Mouse (Mus musculus) midbrain, embryonic 15.5 days (tissue): ENCODE measurements around the gene Msi2. TPM values are rescaled to one million over a fixed set of nuclear protein-coding genes. Genes with fewer than 3 reads are reported as not detected.

Source experiments
- ATAC-seq: fragments of 200-750 bp; cut with Nextera tagmentation; replicated peaks from 2 replicates; pipeline ENCODE4 v1.8.0; 2017; ENCODE audit warnings: moderate TSS enrichment
- H3K27ac ChIP-seq: fragments of 300-500 bp; sonication (generic); 2 replicates; pipeline ENCODE4 v1.5.1; 2015; ENCODE audit warnings: mild to moderate bottlenecking, inconsistent platforms
- H3K27me3 ChIP-seq: fragments of 300-500 bp; sonication (generic); replicated peaks from 2 replicates; pipeline ENCODE4 v1.6.1; 2015; ENCODE audit warnings: inconsistent platforms
- H3K36me3 ChIP-seq: fragments of 300-500 bp; sonication (generic); replicated peaks from 2 replicates; pipeline ENCODE4 v1.6.1; 2015; ENCODE audit warnings: inconsistent platforms
- H3K4me1 ChIP-seq: fragments of 300-500 bp; sonication (generic); 2 replicates; pipeline ENCODE4 v1.6.1; 2015; ENCODE audit warnings: inconsistent platforms
- H3K4me2 ChIP-seq: fragments of 300-500 bp; sonication (generic); 2 replicates; pipeline ENCODE4 v1.6.1; 2015; ENCODE audit warnings: inconsistent platforms, mild to moderate bottlenecking, moderate library complexity
- H3K4me3 ChIP-seq: fragments of 300-500 bp; sonication (generic); 2 replicates; pipeline ENCODE4 v1.5.1; 2015; ENCODE audit warnings: mild to moderate bottlenecking, inconsistent platforms
- H3K9ac ChIP-seq: fragments of 300-500 bp; sonication (generic); 2 replicates; pipeline ENCODE4 v1.6.1; 2015; ENCODE audit warnings: mild to moderate bottlenecking, inconsistent platforms
- H3K9me3 ChIP-seq: fragments of 300-500 bp; sonication (generic); 2 replicates; pipeline ENCODE4 v1.6.1; 2016; ENCODE audit warnings: inconsistent platforms
- WGBS: fragments of 180-500 bp; shearing (Covaris S2); methylation state at CpG from one replicate; pipeline ENCODE4 v1.1.7; 2015; ENCODE audit warnings: mixed read lengths; 5-methylcytosine and 5-hydroxymethylcytosine counted together
- polyA plus RNA-seq: library from polyadenylated mRNA; unstranded; fragments of >200 nt; fragmentation: Nextera tagmentation; extraction: Ambion mirVana; gene quantifications from 2 replicates; pipeline ENCODE4 v1.2.1, GENCODE M21; 2015

Msi2 gene
- polyA plus RNA-seq, 1 experiment from 2014 or later = 33.6 TPM

DNA sequence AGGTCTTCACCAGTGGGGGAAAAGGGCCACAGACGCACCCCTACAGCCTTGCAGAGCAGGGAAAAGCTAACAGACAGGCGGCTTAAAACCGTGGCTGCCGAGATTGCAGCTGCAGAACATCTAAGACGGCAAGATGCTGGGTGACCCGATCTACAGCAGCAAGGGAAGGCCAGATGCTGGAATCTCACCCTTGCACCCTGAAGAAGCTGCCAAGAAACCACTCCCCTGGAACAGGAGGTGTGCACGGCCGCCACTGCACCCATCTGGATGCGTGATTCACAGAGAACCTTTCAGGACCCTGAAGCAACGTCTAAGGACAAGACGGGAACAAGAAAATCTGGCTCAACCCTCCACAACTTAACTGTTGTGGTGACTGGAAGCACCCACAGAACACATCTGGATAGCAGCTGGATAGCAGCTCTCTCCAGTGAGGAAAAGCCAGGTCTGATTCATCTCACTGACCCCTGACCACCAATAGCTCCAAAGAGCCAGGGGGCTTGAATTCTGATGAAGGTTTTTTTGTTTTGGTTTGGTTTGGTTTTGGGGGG is 11.0 kb downstream of the Msi2 start:
- Histone ChIP-seq H3K36me3 (peaks cover 13% of the 10 kb centered on the region; the same call in 1 of the 2 replicates), H3K4me1 (peaks cover 60% of the 10 kb centered on the region), H3K4me3 (no peak overlapping the region), H3K27me3 (no peaks in the 10 kb centered on the region), H3K9me3 (no peaks in the 10 kb centered on the region), H3K9ac (no peak overlapping the region), H3K27ac (no peak overlapping the region), H3K4me2 (no peak overlapping the region)
- 65% methylated on average over 11 of the region's 11 CpGs for WGBS
- no peak for ATAC-seq

DNA sequence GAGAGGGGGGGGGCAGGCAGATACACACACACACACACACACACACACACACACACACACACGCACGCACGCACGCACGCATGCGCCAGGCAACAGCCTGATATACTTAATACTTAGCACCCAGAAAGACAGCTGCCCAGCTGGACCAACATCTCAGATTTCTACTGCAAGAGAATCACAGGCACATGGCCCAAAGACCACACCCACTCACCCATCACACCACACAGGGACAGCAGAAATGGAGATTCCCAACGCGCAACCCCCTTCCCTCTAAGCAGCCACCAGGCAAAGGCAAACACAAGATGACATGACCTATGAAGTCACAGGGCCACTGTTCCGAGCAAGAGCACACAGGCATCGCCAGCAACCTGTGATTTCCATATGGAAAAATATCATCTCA is 13.6 kb downstream of the Msi2 start:
- H3K27ac ChIP-seq = no peak overlapping the region
- H3K9ac ChIP-seq = no peak overlapping the region
- no peak overlapping the region for H3K4me3 ChIP-seq
- H3K4me2 ChIP-seq = no peak overlapping the region
- WGBS = 82% methylated on average over 10 of the region's 10 CpGs
- no peak for ATAC-seq
- no peaks in the 10 kb centered on the region for H3K36me3 ChIP-seq
- no peaks in the 10 kb centered on the region for H3K9me3 ChIP-seq
- peaks cover 67% of the 10 kb centered on the region for H3K4me1 ChIP-seq
- H3K27me3 ChIP-seq = no peaks in the 10 kb centered on the region

DNA sequence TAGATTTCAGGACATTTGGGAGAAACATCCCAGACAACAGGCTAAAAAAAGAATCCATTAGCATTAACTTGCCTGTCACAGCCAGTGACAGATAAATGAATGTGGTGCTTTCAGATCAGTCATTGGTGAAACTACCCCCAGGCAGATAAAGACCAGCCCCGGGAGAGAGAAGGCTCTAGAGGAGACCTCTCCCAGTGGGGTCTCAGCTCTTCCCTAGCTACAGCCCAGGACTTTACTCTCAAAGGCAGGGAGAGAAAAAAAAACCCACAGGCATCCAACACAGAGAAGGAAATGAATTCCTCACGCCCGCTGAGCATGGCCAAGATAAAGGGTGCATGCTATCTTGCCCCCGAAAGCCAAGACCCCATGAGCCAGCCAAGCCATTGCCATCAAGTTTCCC is 15.1 kb downstream of the Msi2 start:
- Histone ChIP-seq H3K27ac (peak overlapping the region; percentile 35), H3K27me3 (no peaks in the 10 kb centered on the region), H3K4me1 (peaks cover 58% of the 10 kb centered on the region), H3K9me3 (no peaks in the 10 kb centered on the region), H3K4me3 (no peak overlapping the region), H3K36me3 (no peaks in the 10 kb centered on the region), H3K9ac (no peak overlapping the region), H3K4me2 (no peak overlapping the region; the same call in 1 of the 2 replicates)
- ATAC-seq = no peak
- 13% methylated on average over 4 of the region's 4 CpGs for WGBS

DNA sequence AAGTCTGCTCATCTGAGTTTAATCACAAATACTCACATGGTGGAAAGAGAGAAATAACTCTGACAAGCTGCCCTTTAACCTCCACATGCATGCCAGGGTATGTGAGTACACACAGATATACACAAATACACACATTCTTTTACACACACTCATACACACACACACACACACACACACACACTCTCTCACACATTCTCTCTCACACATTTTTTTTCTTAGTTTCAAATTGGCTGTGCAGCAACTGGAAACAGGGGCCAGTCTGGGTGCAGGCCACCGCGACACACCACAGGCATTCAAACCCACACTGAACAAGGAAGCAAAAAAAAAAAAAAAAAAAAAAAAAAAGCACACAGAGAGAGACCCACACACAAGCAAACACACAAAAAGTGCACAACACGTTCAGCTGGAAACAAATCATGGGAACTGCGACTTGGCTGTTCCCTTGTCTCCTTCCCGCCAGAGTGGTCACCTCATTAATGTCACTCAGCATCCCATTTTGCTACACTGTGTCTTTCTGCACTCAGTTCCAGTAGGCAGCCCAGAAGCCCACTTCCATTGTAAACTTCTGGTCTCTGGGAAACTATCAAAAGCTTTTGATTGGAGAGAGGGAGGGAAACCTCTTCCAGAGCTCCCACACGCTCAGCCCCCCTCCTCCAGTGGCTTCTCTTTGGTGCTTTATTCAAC is 16.2 kb downstream of the Msi2 start:
- Histone ChIP-seq H3K4me2 (no peak overlapping the region), H3K9ac (no peak overlapping the region), H3K36me3 (no peaks in the 10 kb centered on the region), H3K4me3 (no peak overlapping the region), H3K9me3 (no peaks in the 10 kb centered on the region), H3K27me3 (no peaks in the 10 kb centered on the region), H3K4me1 (peaks cover 64% of the 10 kb centered on the region), H3K27ac (peak overlapping the region; percentile 35)
- peak; percentile 31; the same call in 1 of the 2 replicates for ATAC-seq
- whole genome bisulfite sequencing = 19% methylated on average over 6 of the region's 6 CpGs

DNA sequence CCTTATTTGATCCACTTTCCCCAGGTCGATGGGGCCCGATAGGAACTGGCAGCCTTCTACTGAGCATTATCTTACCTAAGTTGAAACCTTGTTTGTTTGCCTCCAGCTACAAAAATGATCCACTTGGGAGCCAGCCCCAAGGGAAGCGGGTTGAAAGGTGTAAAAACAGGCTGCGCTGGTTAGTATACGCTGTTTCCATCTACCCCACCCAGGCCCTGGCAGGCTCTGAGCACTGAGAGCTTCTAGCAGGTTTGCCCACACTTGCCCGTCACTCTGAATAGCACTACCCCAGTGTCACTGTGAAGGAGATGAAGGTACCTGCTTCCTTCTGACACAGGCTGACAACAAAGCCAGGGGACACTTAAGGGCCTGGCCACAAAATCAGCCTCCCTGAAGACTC is 17.3 kb downstream of the Msi2 start:
- Histone ChIP-seq H3K4me3 (no peak overlapping the region), H3K4me2 (no peak overlapping the region)

DNA sequence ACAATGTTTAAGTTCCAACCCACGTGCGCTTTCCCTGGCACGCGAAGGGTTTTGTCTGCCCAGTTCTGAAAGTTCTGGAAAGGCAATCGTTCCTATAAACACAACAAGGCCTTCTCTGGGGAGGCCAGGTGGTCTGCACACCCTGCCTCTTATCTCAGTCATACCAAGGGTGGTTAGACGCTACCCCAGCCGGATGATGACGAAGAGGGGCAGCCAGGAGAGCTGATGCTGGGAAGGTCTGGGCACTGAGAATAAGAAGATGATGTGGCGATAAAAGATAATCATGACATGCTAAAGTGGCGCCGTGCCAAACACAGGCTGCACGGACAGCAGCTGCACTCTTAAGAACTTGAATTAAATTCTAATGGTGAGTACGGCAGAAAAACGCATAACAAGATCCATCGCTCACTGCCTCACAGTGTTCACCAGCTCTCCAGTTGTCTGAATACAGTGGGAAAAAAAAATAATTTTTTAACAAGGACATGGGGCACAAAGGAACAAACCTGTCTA is 18.1 kb downstream of the Msi2 start:
- Histone ChIP-seq H3K4me2 (no peak overlapping the region), H3K9ac (no peak overlapping the region), H3K27me3 (no peaks in the 10 kb centered on the region), H3K27ac (peak overlapping the region; percentile 40; the same call in 1 of the 2 replicates), H3K4me3 (no peak overlapping the region), H3K4me1 (peaks cover 72% of the 10 kb centered on the region), H3K9me3 (no peaks in the 10 kb centered on the region), H3K36me3 (no peaks in the 10 kb centered on the region)
- ATAC-seq = no peak
- WGBS = 54% methylated on average over 15 of the region's 15 CpGs

More for the DNA sequence above, 17.3 kb downstream of the Msi2 start:
- WGBS = 80% methylated on average over 6 of the region's 6 CpGs
- Histone ChIP-seq H3K27ac (peak overlapping the region; percentile 35; the same call in 1 of the 2 replicates), H3K9me3 (no peaks in the 10 kb centered on the region), H3K36me3 (no peaks in the 10 kb centered on the region), H3K27me3 (no peaks in the 10 kb centered on the region), H3K4me1 (peaks cover 72% of the 10 kb centered on the region), H3K9ac (no peak overlapping the region)
- ATAC-seq = no peak

GRCm38 (mm10) chr11:88693905-88694893 is 24.1 kb downstream of the Msi2 start:
- Histone ChIP-seq H3K9me3 (no peaks in the 10 kb centered on the region), H3K4me2 (no peak overlapping the region), H3K27me3 (no peaks in the 10 kb centered on the region), H3K27ac (0 out of 2 replicates have a peak overlapping the region, but pooled peaks have one; percentile 17), H3K36me3 (no peaks in the 10 kb centered on the region), H3K4me3 (no peak overlapping the region), H3K4me1 (peaks cover 81% of the 10 kb centered on the region), H3K9ac (peak overlapping the region; percentile 1; the same call in 1 of the 2 replicates)
- 14% methylated on average over 20 of the region's 20 CpGs for WGBS
- 0 out of 2 replicates have a peak, but pooled peaks have one; percentile 25 for ATAC-seq

DNA sequence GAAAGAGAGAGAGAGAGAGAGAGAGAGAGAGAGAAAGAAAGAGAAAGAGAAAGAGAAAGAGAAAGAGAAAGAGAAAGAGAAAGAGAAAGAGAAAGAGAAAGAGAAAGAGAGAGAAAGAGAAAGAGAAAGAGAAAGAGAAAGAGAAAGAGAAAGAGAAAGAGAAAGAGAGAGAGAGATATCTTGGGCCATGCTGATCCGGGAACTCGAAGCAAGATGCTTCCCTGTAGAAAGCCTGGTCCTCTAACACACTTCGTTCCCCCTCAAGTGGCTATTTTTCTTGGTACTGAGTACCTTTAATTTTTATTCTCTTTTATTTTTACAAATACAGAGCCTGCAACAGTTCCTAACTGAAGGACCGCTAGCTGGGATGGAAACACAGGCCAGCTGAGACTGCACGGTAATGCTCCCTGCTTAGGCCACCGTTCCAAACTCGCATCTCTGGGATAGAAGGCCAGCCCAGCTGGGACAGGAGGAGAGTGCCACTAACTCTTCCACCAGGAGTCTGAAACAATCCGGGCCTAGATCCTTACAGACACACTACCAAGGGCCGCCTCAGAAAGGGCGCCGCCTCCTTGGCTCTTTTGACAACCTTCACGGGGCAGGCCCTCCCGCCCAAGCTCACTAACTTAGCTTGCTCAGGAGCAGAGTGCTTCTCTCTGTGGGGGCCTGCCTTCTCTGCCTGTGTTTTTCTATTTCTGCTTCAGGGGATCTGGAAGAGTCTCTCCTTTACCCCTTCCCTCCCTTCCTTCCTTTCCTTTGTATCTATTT is 25.1 kb downstream of the Msi2 start:
- 27% methylated on average over 13 of the region's 13 CpGs for WGBS
- H3K9ac ChIP-seq = no peak overlapping the region
- no peak for ATAC-seq

GRCm38 (mm10) chr11:88692374-88692773 is 25.9 kb downstream of the Msi2 start:
- ATAC-seq = no peak
- Histone ChIP-seq H3K4me2 (no peak overlapping the region), H3K4me1 (peaks cover 74% of the 10 kb centered on the region), H3K9ac (no peak overlapping the region), H3K27ac (no peak overlapping the region), H3K4me3 (no peak overlapping the region), H3K9me3 (no peaks in the 10 kb centered on the region), H3K27me3 (no peaks in the 10 kb centered on the region), H3K36me3 (no peaks in the 10 kb centered on the region)
- WGBS = 29% methylated on average over 7 of the region's 10 CpGs

More for the DNA sequence above, 25.1 kb downstream of the Msi2 start:
- Histone ChIP-seq H3K27ac (0 out of 2 replicates have a peak overlapping the region, but pooled peaks have one; percentile 22), H3K4me3 (no peak overlapping the region), H3K27me3 (no peaks in the 10 kb centered on the region), H3K9me3 (no peaks in the 10 kb centered on the region), H3K36me3 (no peaks in the 10 kb centered on the region), H3K4me2 (peak overlapping the region; percentile 8; the same call in 1 of the 2 replicates), H3K4me1 (peaks cover 82% of the 10 kb centered on the region)

DNA sequence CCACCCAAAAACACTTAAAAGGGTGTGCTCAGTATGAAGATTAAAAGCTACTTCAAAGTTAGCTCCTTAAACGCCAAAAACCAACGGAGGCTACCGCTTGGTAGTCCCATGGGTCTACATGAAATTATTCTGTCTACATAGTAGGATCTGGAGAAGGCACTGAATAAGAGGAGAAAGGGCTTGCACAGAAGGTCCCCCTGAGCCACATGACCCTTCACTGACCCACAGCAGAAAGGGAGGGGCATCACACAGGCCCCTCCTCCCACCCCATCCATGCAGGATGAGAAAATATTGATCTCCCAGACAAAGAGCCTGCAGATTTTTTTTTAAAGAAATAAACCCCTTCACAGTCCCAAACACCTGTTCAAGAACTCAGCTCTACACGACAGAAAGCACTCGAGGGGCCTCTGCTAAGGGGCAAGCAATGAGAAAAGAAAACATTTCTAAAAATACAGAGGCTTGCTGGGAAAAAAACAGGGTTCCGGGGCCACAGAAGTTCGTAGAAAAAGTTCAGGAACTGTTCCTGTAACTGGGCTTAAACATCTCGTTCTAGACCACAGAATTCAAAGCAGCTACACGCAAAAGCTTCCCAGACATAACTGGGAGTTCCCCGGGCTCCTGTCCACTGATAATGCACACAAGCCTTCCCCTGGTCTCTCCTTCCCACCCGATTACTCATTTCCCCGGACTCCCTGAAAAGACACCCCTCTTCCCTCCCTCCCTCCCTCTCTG is 27.6 kb downstream of the Msi2 start:
- Histone ChIP-seq H3K4me1 (peaks cover 67% of the 10 kb centered on the region), H3K27me3 (no peaks in the 10 kb centered on the region), H3K27ac (no peak overlapping the region), H3K4me3 (no peak overlapping the region), H3K4me2 (no peak overlapping the region), H3K9ac (no peak overlapping the region), H3K36me3 (no peaks in the 10 kb centered on the region), H3K9me3 (no peaks in the 10 kb centered on the region)
- WGBS = 15% methylated on average over 12 of the region's 12 CpGs
- no peak for ATAC-seq
